Mouse (Mus musculus): ENCODE results near the gene Gm20696. TPM values are rescaled to one million over a fixed set of nuclear protein-coding genes. Genes with fewer than 3 reads are reported as not detected.
A peak's percentile ranks its signal among the peaks of the same experiment; 100 is the strongest.

Gm20696 gene
- total RNA-seq, 2 experiments from 2014 or later, result 9.0 to 9.2 TPM

DNA sequence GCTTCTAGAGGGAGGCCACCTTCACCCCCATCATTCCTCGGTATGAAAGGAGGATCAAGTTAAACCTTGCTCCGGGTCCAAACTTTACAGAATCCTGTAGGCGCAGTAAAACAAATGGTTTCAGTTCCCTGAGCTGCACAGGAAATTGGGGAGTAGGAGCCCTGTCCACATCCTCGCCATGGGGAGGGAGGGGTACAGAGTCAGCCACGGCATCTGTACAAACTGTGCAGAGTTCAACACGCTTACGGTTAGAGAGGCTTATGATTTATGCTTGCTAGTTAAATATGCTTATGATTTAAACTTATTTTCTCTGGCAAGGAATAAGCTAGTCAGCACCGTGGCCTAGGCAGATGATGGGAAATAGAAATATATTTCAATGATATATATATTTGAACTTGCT, 47.1 kb downstream of the Gm20696 start:
- Histone ChIP-seq H3K4me3 (no peak overlapping the region), H3K27ac (no peak overlapping the region)
- no peak for DNase-seq (ENCODE audit: extremely low spot score in 1 of 2, low spot score in 2 of 2)
- no peak for TF ChIP-seq CTCF (IDR thresholded peaks at IDR 0.05)
- intact Hi-C loops (cut with DNase I), result no loop called here

DNA sequence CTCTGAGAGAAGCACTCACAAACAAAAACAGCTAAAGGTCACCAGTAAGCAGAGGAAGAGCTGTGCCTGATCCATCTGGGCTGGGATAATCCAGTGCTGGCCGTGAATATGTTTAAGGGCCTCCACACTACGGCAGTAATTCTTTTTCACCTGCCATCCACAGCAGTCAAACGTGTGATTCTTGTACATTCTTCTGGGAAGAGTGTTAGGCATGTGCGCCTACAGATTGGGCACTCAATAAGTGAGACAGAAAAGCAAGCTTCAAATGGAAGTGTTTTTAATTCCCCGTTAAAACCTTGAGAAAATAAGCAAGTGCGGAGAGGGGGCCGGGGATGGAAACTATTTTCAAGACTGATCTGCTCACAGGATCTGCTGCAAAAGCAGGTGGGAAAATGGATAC, 48.7 kb downstream of the Gm20696 start:
- intact Hi-C loops (cut with DNase I), result no loop called here
- peak overlapping the region; percentile 42; the same call in 1 of the 2 replicates for H3K27ac ChIP-seq
- DNase-seq (ENCODE audit: extremely low spot score in 1 of 2, low spot score in 2 of 2), result no peak
- H3K4me3 ChIP-seq, result no peak overlapping the region
- TF ChIP-seq CTCF (IDR thresholded peaks at IDR 0.05), result no peak

DNA sequence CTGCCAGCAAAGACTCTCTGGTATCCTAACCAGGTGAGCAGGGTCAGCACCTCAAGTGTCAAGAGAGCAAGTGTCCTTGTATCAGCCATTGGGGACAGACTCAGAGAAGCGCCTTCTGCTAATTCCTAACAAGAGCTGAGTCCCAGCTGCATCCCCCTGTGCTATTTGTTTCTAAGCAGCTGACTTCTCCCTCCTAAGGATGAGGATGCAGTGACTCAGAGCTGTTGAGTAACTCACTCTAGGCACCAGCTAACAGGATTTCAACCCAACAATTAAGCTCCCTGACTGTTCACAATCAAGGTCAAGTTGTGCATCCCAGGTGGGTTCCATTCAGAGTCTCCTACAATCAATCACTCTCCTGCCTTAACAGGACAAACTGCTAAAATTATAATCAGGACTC, 49.2 kb downstream of the Gm20696 start:
- no peak for TF ChIP-seq CTCF (IDR thresholded peaks at IDR 0.05)
- intact Hi-C loops (cut with DNase I), result no loop called here
- Histone ChIP-seq H3K4me3 (no peak overlapping the region), H3K27ac (peak overlapping the region; percentile 42)
- DNase-seq (ENCODE audit: extremely low spot score in 1 of 2, low spot score in 2 of 2), result no peak

DNA sequence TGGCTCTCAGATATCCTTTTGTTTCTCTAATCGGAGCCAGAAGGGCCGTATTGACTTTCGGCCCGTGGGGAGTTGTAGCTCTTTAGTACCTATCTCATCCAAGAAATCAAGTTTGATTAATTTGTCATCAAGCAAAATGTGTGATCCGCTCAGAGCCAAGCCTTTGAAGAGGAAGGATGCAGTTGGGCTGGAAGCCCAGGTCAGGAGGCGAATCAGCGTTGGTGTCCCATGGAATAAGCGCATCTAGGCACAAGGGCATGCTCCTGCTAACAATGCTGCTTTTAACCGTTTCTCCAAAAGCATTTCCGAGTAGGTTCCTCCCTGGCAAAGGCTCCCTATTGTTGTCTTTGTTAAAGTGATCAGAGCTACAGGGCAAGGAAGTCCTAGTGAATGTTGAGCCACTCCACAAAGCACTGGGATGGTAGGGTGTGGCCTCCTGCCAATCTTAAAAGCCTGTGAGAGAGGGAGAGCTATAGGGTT, 51.3 kb downstream of the Gm20696 start:
- intact Hi-C loops (cut with DNase I), result no loop called here
- Histone ChIP-seq H3K4me3 (no peak overlapping the region), H3K27ac (peak overlapping the region; percentile 37; the same call in 1 of the 2 replicates)
- DNase-seq (ENCODE audit: extremely low spot score in 1 of 2, low spot score in 2 of 2), result no peak
- no peak for TF ChIP-seq CTCF (IDR thresholded peaks at IDR 0.05)

DNA sequence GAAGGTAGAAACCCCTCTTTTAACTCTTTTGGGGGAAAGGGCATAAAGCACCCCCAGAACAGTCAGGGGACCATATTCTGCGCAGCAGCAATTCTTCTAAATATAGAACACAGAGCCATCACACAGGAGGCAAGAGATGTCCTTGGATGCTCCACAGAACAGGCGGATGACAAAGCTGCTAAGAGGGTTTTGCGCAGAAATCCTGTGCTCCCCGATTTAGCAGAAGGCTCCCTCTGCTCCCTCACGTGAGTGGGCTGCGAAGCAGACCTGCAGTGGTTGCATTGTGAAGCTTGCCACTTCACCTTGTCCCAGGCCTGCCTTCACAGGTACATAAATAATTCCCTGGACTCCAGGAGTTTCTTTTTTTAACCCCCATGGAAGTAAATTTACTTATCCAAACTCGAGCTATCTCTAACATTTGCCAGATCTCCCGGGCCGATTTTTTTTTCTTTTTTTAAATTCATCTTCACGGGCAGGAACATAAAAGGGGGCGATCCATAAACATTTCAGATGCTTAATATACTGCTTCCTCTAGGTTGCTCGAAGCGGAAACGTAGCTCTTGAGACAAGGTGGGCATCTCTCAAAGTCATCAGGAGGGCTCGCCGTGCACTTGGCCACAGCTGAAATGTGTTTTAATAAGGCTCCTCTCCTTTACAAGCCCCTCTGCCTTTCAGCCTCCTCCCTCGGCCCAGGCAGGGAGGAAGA, 51.9 kb downstream of the Gm20696 start:
- intact Hi-C loops (cut with DNase I), result no loop called here
- no peak overlapping the region for H3K4me3 ChIP-seq
- H3K27ac ChIP-seq, result peak overlapping the region; percentile 42; the same call in 1 of the 2 replicates
- no peak for TF ChIP-seq CTCF (IDR thresholded peaks at IDR 0.05)
- DNase-seq (ENCODE audit: extremely low spot score in 1 of 2, low spot score in 2 of 2), result no peak

DNA sequence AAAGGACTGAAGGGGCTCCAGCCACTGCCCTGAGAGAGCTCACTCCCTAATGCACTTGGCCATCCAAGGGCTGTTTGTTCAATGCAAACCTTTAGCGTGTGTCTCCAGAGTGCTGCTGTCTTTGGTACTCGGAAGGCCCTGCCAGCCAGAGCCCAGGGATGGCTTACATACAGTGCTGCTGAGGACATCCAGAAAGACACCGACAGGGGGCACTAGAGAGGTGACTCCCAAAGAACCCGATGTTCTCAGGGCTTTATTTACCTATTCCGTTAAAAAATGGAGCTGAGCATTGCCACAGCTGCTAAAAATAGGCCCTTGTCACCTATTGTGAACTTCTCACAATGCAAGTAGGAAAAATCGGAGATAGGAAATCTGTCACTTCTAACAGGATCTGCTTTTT, 54.7 kb downstream of the Gm20696 start:
- Histone ChIP-seq H3K4me3 (no peak overlapping the region), H3K27ac (no peak overlapping the region)
- TF ChIP-seq CTCF (IDR thresholded peaks at IDR 0.05), result peak; percentile 50
- intact Hi-C loops (cut with DNase I), result no loop called here
- no peak for DNase-seq (ENCODE audit: extremely low spot score in 1 of 2, low spot score in 2 of 2)

DNA sequence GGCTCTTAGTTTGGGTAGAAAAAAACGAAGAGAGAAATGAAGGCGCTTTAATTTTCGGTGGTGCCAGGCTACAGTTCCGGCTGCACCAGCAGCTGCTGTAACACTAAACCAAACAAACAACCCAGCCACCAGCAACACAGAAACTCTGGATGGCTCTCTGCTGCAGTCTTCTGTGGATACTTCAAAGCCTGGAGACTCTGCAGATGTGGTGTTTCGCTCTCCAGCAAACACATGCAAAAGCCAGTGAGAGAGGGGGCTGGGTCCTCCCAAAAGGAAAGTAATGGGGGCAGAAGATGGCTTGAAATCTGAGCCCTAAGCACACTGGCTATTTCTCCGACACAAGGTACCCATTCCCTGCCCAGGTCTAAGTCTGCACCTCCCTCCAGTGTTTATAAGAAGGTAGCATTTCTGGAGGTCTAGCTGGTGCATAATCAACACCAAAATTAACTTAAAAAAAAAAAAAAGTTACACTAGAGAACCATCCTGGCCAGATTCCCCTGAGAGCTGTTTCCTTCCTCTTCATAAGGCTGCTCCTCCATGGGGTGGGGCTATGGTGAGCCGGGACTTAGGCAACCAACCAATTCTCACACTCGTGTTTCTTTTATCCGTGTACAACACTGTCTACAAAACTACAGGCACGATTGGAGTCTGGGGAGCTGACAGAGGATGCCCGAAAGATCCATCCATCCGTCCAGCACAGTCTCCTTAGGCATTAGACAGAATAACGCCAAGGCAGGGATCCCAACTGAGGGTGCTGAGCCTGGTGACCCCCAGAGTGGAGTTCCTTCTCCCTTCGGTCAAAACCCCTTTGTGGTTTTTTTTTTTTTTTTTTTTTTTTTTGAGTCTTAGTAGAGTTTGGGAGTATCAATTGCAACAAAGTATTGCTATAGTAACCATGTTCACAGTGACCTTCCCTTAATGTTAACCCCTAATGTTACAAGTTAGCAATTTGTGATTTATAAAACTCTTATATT, 55.9 kb downstream of the Gm20696 start:
- Histone ChIP-seq H3K4me3 (no peak overlapping the region), H3K27ac (no peak overlapping the region)
- intact Hi-C loops (cut with DNase I), result no loop called here
- DNase-seq (ENCODE audit: extremely low spot score in 1 of 2, low spot score in 2 of 2), result no peak
- TF ChIP-seq CTCF (IDR thresholded peaks at IDR 0.05), result no peak

DNA sequence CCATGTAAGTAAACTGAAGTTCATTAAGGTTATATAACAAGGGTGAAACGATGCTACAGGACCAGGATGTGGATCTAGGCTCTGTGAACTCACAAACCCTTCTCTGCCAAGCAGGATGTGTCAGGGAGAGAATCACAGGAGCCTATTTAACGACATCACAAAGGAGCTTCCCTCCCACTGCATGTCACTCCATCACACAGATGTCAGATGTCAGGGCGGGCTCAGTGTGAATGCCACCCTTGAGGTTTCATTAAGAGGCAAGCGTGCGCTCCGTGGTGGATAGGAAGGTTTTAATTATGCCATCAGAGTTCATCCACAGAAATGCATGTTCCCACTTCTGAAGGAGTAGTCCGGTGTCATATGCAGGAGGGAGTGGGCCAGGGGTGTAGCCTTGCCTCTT, 60.5 kb downstream of the Gm20696 start:
- intact Hi-C loops (cut with DNase I), result loop anchor here (10.0 kb wide), 3 partner anchors 581 to 1471 kb away; no protein-coding TSS in a partner anchor
- no peak for TF ChIP-seq CTCF (IDR thresholded peaks at IDR 0.05)
- DNase-seq (ENCODE audit: extremely low spot score in 1 of 2, low spot score in 2 of 2), result no peak
- Histone ChIP-seq H3K4me3 (no peak overlapping the region), H3K27ac (no peak overlapping the region)

DNA sequence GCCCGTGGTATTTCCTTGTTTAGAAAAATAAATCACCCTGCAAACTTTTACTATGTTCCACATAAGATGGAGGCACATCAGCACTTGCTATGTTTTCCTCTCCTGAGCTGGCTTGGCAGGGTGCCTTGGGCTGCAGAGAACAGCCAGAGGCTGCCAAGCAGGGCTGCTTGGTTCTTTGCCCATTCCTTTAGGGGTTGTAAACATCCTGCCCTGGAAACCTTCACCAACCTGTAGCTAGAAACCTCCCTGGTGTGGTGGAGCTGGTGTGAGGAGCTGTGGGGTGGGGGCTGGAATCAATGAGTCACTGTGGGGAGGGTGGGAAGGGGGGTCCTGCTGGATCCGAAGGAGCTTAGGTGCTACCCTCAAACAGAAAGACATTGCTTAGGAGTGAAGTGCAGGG, 61.8 kb downstream of the Gm20696 start:
- H3K4me3 ChIP-seq, result no peak overlapping the region
- H3K27ac ChIP-seq, result no peak overlapping the region
- no peak for DNase-seq (ENCODE audit: extremely low spot score in 1 of 2, low spot score in 2 of 2)
- TF ChIP-seq CTCF (IDR thresholded peaks at IDR 0.05), result no peak
- intact Hi-C loops (cut with DNase I), result loop anchor here (1.0 to 10.0 kb wide), 6 partner anchors 30 to 1470 kb away; no protein-coding TSS in a partner anchor

DNA sequence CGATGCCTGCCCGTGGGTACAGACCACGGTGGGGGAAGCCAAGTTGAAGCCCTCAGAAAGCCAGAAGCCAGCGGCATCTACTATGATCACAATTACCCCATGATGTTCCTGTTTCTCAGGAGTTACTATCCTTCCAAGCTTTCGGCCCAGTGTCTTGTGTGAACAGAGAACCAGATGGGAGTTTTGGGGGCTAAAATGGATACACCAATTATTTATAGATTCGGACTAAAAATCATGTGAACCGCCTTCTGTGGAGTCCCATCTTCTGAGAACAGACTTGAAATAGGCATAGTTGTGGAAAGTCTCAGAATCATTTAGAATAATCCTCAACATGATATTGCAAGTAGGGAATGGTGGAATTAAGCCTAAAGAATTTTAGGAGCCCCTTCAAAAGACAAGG, 64.2 kb downstream of the Gm20696 start:
- no peak overlapping the region for H3K4me3 ChIP-seq
- H3K27ac ChIP-seq, result peak overlapping the region; percentile 72
- DNase-seq (ENCODE audit: extremely low spot score in 1 of 2, low spot score in 2 of 2), result no peak
- no peak for TF ChIP-seq CTCF (IDR thresholded peaks at IDR 0.05)
- intact Hi-C loops (cut with DNase I), result loop anchor here (5.0 to 10.0 kb wide), 5 partner anchors 335 to 1468 kb away; no protein-coding TSS in a partner anchor

DNA sequence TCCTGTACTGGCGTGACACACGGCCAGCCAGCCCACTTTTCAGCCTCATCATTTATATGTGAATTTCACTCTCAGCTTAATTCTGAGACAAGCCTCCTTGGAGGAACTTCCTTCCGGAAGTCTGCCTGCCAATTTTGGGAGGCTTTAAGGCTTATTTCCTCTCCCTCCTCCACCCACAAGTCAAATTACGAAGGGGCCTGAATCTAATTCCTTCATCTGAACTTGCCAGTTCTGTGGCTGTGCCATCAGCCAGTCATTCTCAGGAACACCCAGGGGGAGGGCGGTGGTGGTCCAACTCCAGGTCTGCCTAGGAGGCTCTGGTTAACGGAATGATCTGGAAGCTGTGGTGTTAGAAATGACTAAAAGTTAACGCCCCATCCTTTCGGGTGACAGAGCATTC, 65.7 kb downstream of the Gm20696 start:
- H3K27ac ChIP-seq, result peak overlapping the region; percentile 73
- intact Hi-C loops (cut with DNase I), result loop anchor here (1.0 to 10.0 kb wide), 7 partner anchors 78 to 1496 kb away; partner anchors contain the start of gene Foxp1
- H3K4me3 ChIP-seq, result no peak overlapping the region
- no peak for TF ChIP-seq CTCF (IDR thresholded peaks at IDR 0.05)
- DNase-seq (ENCODE audit: extremely low spot score in 1 of 2, low spot score in 2 of 2), result no peak

Measured in left cerebral cortex, adult 2 months (tissue).